Mouse (Mus musculus) bone marrow, adult 2 months (tissue): ENCODE results near the gene S100a5.

Experiments used
- CTCF ChIP-seq: fragments of 200-500 bp; IDR thresholded peaks from 2 replicates; pipeline ENCODE4 v1.5.1; 2011; ENCODE audit warnings: low read length, control low read depth; ENCODE audit not compliant: control insufficient read depth, insufficient read depth
- POLR2A ChIP-seq: fragments of 200-500 bp; IDR thresholded peaks from 2 replicates; pipeline ENCODE4 v1.6.1; 2011; ENCODE audit warnings: low read depth, mild to moderate bottlenecking, control low read depth, low read length, borderline replicate concordance; ENCODE audit not compliant: control insufficient read depth

GRCm38 (mm10) chr3:90629298-90629697, 21.0 kb downstream of the S100a5 start:
- TF ChIP-seq CTCF = no peak
- TF ChIP-seq POLR2A = no peak
